Mouse (Mus musculus) forebrain, embryonic 14.5 days (tissue): ENCODE data around the gene Nsun3. TPM values are rescaled to one million over a fixed set of nuclear protein-coding genes. Genes with fewer than 3 reads are reported as not detected.

Experiments used
- ATAC-seq: fragments of 200-750 bp; cut with Nextera tagmentation; 2 replicates; pipeline ENCODE4 v1.8.0; 2017; ENCODE audit warnings: mild to moderate bottlenecking, moderate library complexity
- DNase-seq: peaks from one replicate; pipeline ENCODE4 v3.0.0-alpha.2; 2015; ENCODE audit warnings: low spot score
- H3K27ac ChIP-seq: fragments of 300-500 bp; sonication (generic); 2 replicates; pipeline ENCODE4 v1.5.1; 2014; ENCODE audit warnings: low read depth, mild to moderate bottlenecking, control low read depth, low read length, moderate library complexity
- H3K27me3 ChIP-seq: fragments of 300-500 bp; sonication (generic); replicated peaks from 2 replicates; pipeline ENCODE4 v1.6.1; 2014; ENCODE audit warnings: low read length, control low read depth, mixed read lengths; ENCODE audit not compliant: control insufficient read depth, insufficient read depth
- H3K36me3 ChIP-seq: fragments of 300-500 bp; sonication (generic); 2 replicates; pipeline ENCODE4 v1.6.1; 2014; ENCODE audit warnings: low read length, control low read depth; ENCODE audit not compliant: control insufficient read depth, insufficient read depth
- H3K4me1 ChIP-seq: fragments of 300-500 bp; sonication (generic); 2 replicates; pipeline ENCODE4 v1.6.1; 2014; ENCODE audit warnings: antibody characterized with exemption, low read length, control low read depth; ENCODE audit not compliant: control insufficient read depth, insufficient read depth
- H3K4me2 ChIP-seq: fragments of 300-500 bp; sonication (generic); 2 replicates; pipeline ENCODE4 v1.6.1; 2014; ENCODE audit warnings: mild to moderate bottlenecking, control low read depth, low read length
- H3K4me3 ChIP-seq: fragments of 300-500 bp; sonication (generic); 2 replicates; pipeline ENCODE4 v1.5.1; 2014; ENCODE audit warnings: low read depth, low read length, control low read depth
- H3K9ac ChIP-seq: fragments of 300-500 bp; sonication (generic); 2 replicates; pipeline ENCODE4 v1.6.1; 2014; ENCODE audit warnings: mild to moderate bottlenecking, low read length, control low read depth, moderate library complexity
- H3K9me3 ChIP-seq: fragments of 300-500 bp; sonication (generic); replicated peaks from 2 replicates; pipeline ENCODE4 v1.6.1; 2016; ENCODE audit warnings: low read length, control low read depth, mixed read lengths; ENCODE audit not compliant: control insufficient read depth
- WGBS: fragments of 180-500 bp; shearing (Covaris S2); extraction: QIAGEN DNeasy Blood & Tissue Kit; methylation state at CpG from one replicate; pipeline ENCODE4 v1.1.7; 2014; 5-methylcytosine and 5-hydroxymethylcytosine counted together
- polyA plus RNA-seq: library from polyadenylated mRNA; unstranded; fragments of >200 nt; fragmentation: Nextera tagmentation; extraction: Ambion mirVana; gene quantifications from 2 replicates; pipeline ENCODE4 v1.2.1, GENCODE M21; 2014

Nsun3 gene
- 10.4 and 10.8 TPM in 2 replicates for polyA plus RNA-seq

- Histone ChIP-seq H3K4me2 (peak within 1 kb of the TSS; percentile 58), H3K9ac (peak within 1 kb of the TSS; percentile 71), H3K4me1 (peaks cover 18% of the 10 kb centered on the region), H3K9me3 (no peaks in the 10 kb centered on the region), H3K4me3 (peak within 1 kb of the TSS; percentile 60), H3K36me3 (0 out of 2 replicates have a peak, but pooled peaks cover 3% of the 10 kb centered on the region), H3K27ac (peak within 1 kb of the TSS; percentile 74), H3K27me3 (no peaks in the 10 kb centered on the region)
- WGBS: 4% methylated on average over 41 of the region's 41 CpGs
- peak; percentile 99 for DNase-seq
- peak; percentile 97 for ATAC-seq
These were observed at the start of gene Nsun3 for GRCm38 (mm10) chr16:62786621-62787331. TSS of gene Nsun3 (minus strand) at chr16:62786818.

- DNase-seq (no peak), ATAC-seq (no peak)
- WGBS: 69% methylated on average over 3 of the region's 3 CpGs
- no peak overlapping the region for H3K27ac ChIP-seq
- no peaks in the 10 kb centered on the region for H3K9me3 ChIP-seq
- no peak overlapping the region for H3K4me3 ChIP-seq
- H3K27me3 ChIP-seq: no peaks in the 10 kb centered on the region
- H3K9ac ChIP-seq: no peak overlapping the region
- H3K36me3 ChIP-seq: no peaks in the 10 kb centered on the region
- no peaks in the 10 kb centered on the region for H3K4me1 ChIP-seq
- no peak overlapping the region for H3K4me2 ChIP-seq
These were observed 47.6 kb upstream of the Nsun3 start for GRCm38 (mm10) chr16:62834016-62834735.

DNA sequence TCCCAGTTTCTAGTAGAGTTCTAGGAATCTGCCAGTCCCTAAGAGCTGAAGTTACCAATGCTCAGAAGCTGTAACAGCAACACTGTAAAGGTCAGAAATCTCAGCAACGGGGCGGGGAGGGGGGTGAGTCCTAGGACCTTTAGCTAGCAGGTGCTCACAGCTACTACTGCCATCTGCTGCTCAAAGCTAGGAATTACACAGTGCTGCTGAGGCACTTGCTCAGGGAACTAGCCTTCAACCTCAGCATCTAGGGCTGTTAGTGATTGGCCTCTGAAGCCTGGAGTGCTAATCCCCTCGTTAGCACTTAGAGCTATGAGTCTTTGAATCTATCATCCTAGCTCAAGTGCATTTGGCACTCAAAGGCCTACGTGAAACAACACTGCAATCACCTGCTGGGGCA, 45.9 kb upstream of the Nsun3 start:
- no peaks in the 10 kb centered on the region for H3K9me3 ChIP-seq
- ATAC-seq (peak; percentile 44), DNase-seq (peak; percentile 67)
- H3K4me2 ChIP-seq: no peak overlapping the region
- H3K27me3 ChIP-seq: no peaks in the 10 kb centered on the region
- no peaks in the 10 kb centered on the region for H3K36me3 ChIP-seq
- no peak overlapping the region for H3K27ac ChIP-seq
- no peaks in the 10 kb centered on the region for H3K4me1 ChIP-seq
- no peak overlapping the region for H3K9ac ChIP-seq
- WGBS: 11% methylated on average over 4 of the region's 4 CpGs
- no peak overlapping the region for H3K4me3 ChIP-seq

DNA sequence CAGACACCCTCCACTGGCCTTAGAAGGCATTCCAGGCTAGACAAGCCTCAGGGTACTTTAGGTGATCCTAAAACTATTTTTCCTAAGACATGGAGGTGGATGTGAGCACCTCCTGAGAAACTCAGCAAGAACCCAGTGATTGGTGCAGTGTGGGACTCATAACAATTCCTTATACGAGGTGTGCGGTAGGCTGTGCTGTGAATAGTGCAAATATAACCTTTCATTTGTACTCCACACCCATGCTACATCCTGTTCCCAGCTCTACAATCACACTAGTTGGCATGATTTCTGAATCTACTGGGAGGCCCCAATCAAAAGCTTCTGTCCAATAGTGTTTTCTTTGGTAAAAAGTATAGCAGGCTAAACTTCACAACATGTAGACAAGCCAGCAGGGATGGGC, 45.4 kb upstream of the Nsun3 start:
- Histone ChIP-seq H3K4me1 (no peaks in the 10 kb centered on the region), H3K36me3 (no peaks in the 10 kb centered on the region), H3K27ac (no peak overlapping the region), H3K4me2 (no peak overlapping the region), H3K4me3 (no peak overlapping the region), H3K9ac (no peak overlapping the region), H3K27me3 (no peaks in the 10 kb centered on the region), H3K9me3 (no peaks in the 10 kb centered on the region)
- 84% methylated on average over 2 of the region's 2 CpGs for WGBS
- DNase-seq (no peak), ATAC-seq (no peak)

DNA sequence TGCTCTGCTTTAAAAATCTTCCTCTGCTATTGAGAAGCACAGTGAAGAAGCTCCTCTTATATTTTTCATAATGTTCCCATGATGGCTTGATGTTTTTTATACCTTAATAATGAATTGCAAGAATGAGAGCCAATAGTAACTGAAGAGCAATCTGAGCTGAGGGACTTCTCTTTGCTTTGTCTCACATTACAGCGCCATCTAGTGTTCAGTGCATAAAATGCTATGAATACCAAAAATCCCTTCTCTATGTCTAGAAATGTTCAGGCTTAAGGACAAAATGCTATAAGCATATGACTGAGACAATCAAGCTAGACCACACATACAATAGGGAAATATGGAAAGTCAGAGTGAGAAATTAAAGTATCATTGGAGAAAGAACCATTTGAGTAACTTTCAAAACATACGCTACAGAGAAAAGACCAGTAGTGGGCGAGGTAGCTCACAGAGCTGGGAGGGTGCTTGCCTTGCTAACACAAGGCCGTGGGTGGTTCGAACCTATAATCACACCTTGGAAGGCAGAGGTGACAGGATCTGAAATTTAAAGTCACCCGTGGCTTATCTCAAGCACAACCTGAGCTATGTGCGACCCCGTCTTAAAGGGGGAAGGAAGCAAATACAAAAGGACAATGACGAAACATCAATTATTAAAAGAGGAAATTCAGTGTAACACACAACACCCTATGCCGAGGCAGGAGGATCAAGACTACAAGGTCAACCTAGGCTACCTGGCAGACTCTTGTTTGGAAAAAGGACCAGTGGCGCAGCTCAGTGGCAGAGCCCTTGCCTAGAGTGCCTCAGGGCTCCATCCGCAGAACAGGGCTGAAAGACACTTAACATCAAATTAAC, 39.8 kb upstream of the Nsun3 start:
- Histone ChIP-seq H3K9ac (no peak overlapping the region), H3K4me1 (no peaks in the 10 kb centered on the region), H3K36me3 (no peaks in the 10 kb centered on the region), H3K4me2 (no peak overlapping the region), H3K4me3 (no peak overlapping the region), H3K9me3 (no peaks in the 10 kb centered on the region), H3K27me3 (no peaks in the 10 kb centered on the region), H3K27ac (no peak overlapping the region)
- ATAC-seq (peak; percentile 66), DNase-seq (peak; percentile 81)
- WGBS: 79% methylated on average over 12 of the region's 12 CpGs

- H3K9me3 ChIP-seq: no peaks in the 10 kb centered on the region
- H3K4me3 ChIP-seq: no peak overlapping the region
- no peak for DNase-seq
- no peaks in the 10 kb centered on the region for H3K4me1 ChIP-seq
- H3K9ac ChIP-seq: no peak overlapping the region
- no peak overlapping the region for H3K4me2 ChIP-seq
- no peaks in the 10 kb centered on the region for H3K27me3 ChIP-seq
- H3K27ac ChIP-seq: no peak overlapping the region
- WGBS: 94% methylated on average over 6 of the region's 6 CpGs
- ATAC-seq: no peak
- H3K36me3 ChIP-seq: no peaks in the 10 kb centered on the region
These were observed 35.9 kb upstream of the Nsun3 start for GRCm38 (mm10) chr16:62822472-62822871.

GRCm38 (mm10) chr16:62814491-62814890, 27.9 kb upstream of the Nsun3 start, which contains the start of gene Stx19:
TSS of gene Stx19 (plus strand) at chr16:62814676.
- ATAC-seq: no peak

GRCm38 (mm10) chr16:62813790-62814189, 27.2 kb upstream of the Nsun3 start:
- H3K27ac ChIP-seq: no peak overlapping the region
- no peaks in the 10 kb centered on the region for H3K9me3 ChIP-seq
- H3K4me2 ChIP-seq: no peak overlapping the region
- H3K9ac ChIP-seq: no peak overlapping the region
- H3K36me3 ChIP-seq: no peaks in the 10 kb centered on the region
- WGBS: 70% methylated on average over 5 of the region's 5 CpGs
- ATAC-seq (no peak), DNase-seq (no peak)
- H3K4me3 ChIP-seq: no peak overlapping the region
- no peaks in the 10 kb centered on the region for H3K27me3 ChIP-seq
- H3K4me1 ChIP-seq: no peaks in the 10 kb centered on the region

More at GRCm38 (mm10) chr16:62814491-62814890, 27.9 kb upstream of the Nsun3 start, which contains the start of gene Stx19:
- WGBS: 85% methylated on average over 5 of the region's 5 CpGs
- no peaks in the 10 kb centered on the region for H3K36me3 ChIP-seq
- no peak within 1 kb of the TSS for H3K9ac ChIP-seq
- H3K9me3 ChIP-seq: no peaks in the 10 kb centered on the region
- no peak for DNase-seq
- H3K4me1 ChIP-seq: no peaks in the 10 kb centered on the region
- no peak within 1 kb of the TSS for H3K27ac ChIP-seq
- no peak within 1 kb of the TSS for H3K4me2 ChIP-seq
- no peak within 1 kb of the TSS for H3K4me3 ChIP-seq
- H3K27me3 ChIP-seq: no peaks in the 10 kb centered on the region
